Mouse (Mus musculus) thymus, postnatal 36 days (tissue): ENCODE measurements around the gene Pnpla8.

Source experiments
- DNase-seq, 2 experiments: peaks; one replicate each; pipeline ENCODE4 v3.0.0; 2022; ENCODE audit warnings: mixed read lengths in 2 of 2

Pnpla8 gene

DNA sequence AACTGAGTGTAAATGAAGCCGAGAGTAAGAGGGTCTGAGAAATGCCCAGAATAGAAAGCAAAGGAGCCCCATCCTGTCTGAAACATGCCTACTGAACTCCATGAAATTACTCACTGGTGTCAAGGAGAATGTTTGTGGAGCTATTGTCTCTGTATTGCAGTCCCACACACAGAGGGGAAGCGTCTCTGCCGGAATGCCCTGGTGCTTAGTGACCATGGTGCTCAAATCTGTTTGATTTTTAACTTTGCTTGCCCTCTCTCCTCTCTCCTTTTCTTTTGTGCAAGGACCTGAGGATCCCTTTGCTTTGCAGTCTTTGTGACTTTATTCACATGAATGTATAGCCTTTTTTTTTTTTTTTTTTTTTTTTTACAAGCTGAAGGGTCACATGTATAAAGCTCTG lies 136.3 kb downstream of the Pnpla8 start:
- DNase-seq: no peak

DNA sequence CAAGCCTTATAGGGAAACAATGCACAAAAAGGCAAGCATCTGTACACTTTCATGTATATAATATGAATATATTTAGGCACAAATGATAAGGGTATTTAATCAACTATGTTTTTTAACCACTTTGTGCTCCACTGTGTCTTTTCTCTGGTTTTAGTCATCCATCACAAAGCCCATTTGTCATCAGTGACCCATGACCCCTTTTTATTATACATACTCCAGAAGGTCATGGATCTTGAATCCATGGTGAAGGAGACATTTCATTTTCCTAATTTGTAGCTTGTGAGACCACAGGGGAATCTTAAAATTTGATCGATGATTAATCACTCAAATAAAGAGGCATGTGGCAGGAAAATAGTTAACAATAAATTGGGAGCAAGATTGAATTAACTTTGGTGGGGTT lies 136.7 kb downstream of the Pnpla8 start:
- no peak for DNase-seq

DNA sequence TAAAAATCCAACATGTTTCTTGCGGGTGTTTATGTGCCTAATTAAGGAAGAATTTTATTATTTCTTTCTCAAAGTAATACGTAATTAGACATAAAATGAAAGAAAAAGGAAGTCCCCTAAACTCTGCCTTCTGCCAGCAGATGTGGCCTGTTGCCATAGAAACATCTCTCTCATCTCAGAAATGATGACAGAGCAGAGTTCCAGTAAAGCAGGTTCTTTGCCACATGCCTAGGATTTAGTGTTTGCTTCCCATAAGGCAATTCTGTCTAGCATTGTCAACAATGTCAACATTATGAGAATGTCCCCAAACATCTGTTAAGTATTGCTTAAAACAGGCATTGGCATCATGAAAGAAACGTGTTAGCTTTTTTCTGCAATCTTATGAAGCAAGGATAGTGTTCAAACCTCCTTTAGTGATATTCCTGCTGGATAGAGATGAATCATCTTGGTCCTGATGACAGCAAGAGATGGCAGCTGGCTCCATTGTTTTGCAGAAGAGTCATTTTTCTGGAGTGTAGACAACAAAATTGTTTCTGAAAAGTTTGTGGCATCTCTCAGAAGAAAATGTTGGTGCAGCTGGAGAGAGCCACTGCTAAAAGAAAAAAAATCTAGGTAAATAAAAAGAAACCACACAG lies 150.0 kb downstream of the Pnpla8 start:
- no peak for DNase-seq
